Mouse (Mus musculus): ENCODE results near the gene Ltbp1. TPM values are rescaled to one million over a fixed set of nuclear protein-coding genes. Genes with fewer than 3 reads are reported as not detected.

The Ltbp1 gene
- total and polyA plus RNA-seq, 3 experiments: 2.3 to 6.4 (median 2.5) TPM

DNA sequence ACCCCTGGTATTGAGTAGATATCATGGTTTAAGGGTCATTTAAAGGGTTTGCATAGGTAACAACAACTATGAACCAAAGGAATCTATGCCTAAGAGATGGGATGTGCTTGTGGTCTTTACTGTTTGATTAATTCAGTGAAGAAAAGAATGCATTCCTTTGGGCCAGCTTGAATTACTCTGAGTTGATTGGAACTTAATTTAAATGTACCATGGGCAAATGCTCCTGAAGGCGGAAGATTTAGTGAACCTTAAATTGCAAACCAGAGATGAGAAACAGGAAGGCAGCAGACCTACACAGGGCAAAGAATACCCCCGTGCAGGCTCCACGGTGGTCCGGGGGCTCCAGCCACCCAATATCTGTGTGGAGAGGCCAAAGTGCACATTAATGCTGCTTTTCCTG lies 7.8 kb downstream of the Ltbp1 start:
- Histone ChIP-seq H3K9ac (ENCODE audit: insufficient read depth, low read depth) (no peak overlapping the region), H3K36me3 (replicated peaks in 1 of 2; ENCODE audit: control insufficient read depth in 1 of 2, insufficient read depth in 1 of 2, low read length in 1 of 2) (no peaks in the 10 kb centered on the region), H3K9me3 (replicated peaks; ENCODE audit: low read length) (no peaks in the 10 kb centered on the region), H3K4me2 (ENCODE audit: insufficient read depth, low read depth, poor library complexity, severe bottlenecking) (no peak overlapping the region), H3K27me3 (replicated peaks) (no peaks in the 10 kb centered on the region), H3K79me2 (replicated peaks; ENCODE audit: control insufficient read depth, extremely low read depth, insufficient read depth, poor library complexity, severe bottlenecking) (no peaks in the 10 kb centered on the region), H3K4me1 (ENCODE audit: control insufficient read depth in 1 of 2, insufficient read depth in 2 of 2) (no peaks in the 10 kb centered on the region), H3K27ac (ENCODE audit: insufficient read depth, low read depth) (no peak overlapping the region), H3K4me3 (replicated peaks in 1 of 3; ENCODE audit: low read depth in 2 of 3, low read length in 2 of 3, poor library complexity in 1 of 3) (no peak overlapping the region)
- in situ Hi-C loops (cut with MboI; ENCODE audit: low pct_ligation_motif_present, low pct_unique_long_range_greater_than_20kb, low sequenced_read_pairs) (no loop called here), dilution Hi-C loops (cut with MboI; ENCODE audit: extremely low pct_ligation_motif_present, extremely low pct_unique_long_range_greater_than_20kb, low sequenced_read_pairs) (no loop called here)
- DNase-seq (ENCODE audit: extremely low read depth): no peak
- TF ChIP-seq USF1 (IDR thresholded peaks at IDR 0.05; ENCODE audit: low read depth, low read length) (no peak), JUN (IDR thresholded peaks at IDR 0.05; ENCODE audit: insufficient read depth, low read depth, low read length) (no peak), JUND (conservative IDR thresholded peaks at IDR 0.05; ENCODE audit: low read depth, low read length) (no peak), TCF12 (IDR thresholded peaks at IDR 0.05; ENCODE audit: low read depth, low read length) (no peak), PAX5 (IDR thresholded peaks at IDR 0.05; ENCODE audit: low read length) (no peak), NRF1 (IDR thresholded peaks at IDR 0.05; ENCODE audit: low read depth, low read length) (no peak), ZC3H11A (IDR thresholded peaks at IDR 0.05; ENCODE audit: low read depth, low read length) (no peak), NELFE (IDR thresholded peaks at IDR 0.05; ENCODE audit: low read depth, low read length) (no peak), ZMIZ1 (IDR thresholded peaks at IDR 0.05; ENCODE audit: low read depth, low read length) (no peak), TBP (conservative IDR thresholded peaks at IDR 0.05; ENCODE audit: low read depth, low read length) (no peak), POLR2AphosphoS2 (IDR thresholded peaks at IDR 0.05; ENCODE audit: low read depth, low read length) (no peak), ZKSCAN1 (IDR thresholded peaks at IDR 0.05; ENCODE audit: borderline replicate concordance, low read depth, low read length) (no peak), SMC3 (IDR thresholded peaks at IDR 0.05; ENCODE audit: low read depth, low read length) (no peak), RCOR1 (conservative IDR thresholded peaks at IDR 0.05; ENCODE audit: low read depth, low read length) (no peak), GABPA (IDR thresholded peaks at IDR 0.05; ENCODE audit: insufficient replicate concordance, low read depth, low read length) (no peak), MXI1 (IDR thresholded peaks at IDR 0.05; ENCODE audit: low read depth, low read length) (no peak)

DNA sequence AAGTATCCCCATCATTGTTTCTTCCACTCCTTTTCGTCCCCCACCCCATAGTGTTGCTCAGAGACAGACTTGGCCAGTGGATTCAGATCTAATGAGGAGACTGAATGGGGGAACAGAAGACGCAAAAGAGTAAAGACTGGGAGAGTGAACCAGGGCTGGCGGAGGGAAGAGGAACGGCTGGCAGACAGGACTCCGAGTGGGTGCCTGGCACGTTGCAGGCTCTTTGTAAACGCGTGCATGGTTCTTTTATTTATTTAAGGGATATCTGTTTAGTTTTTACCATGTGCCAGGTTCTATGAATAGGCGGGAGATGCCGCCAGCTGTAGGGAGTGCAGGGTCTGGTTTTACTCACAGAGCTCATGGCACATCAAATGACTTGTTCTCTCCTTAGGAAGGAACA lies 8.5 kb downstream of the Ltbp1 start:
- TF ChIP-seq GABPA (IDR thresholded peaks at IDR 0.05; ENCODE audit: insufficient replicate concordance, low read depth, low read length): no peak
- TF ChIP-seq MXI1 (IDR thresholded peaks at IDR 0.05; ENCODE audit: low read depth, low read length): no peak
- TF ChIP-seq SIN3A (IDR thresholded peaks at IDR 0.05; ENCODE audit: low read length): no peak
- TF ChIP-seq SMC3 (IDR thresholded peaks at IDR 0.05; ENCODE audit: low read depth, low read length): no peak
- no peak for TF ChIP-seq ETS1 (conservative IDR thresholded peaks at IDR 0.05; ENCODE audit: low read depth, low read length)
- no peaks in the 10 kb centered on the region for H3K9me3 ChIP-seq (replicated peaks; ENCODE audit: low read length)
- no peaks in the 10 kb centered on the region for H3K36me3 ChIP-seq (replicated peaks in 1 of 2; ENCODE audit: control insufficient read depth in 1 of 2, insufficient read depth in 1 of 2, low read length in 1 of 2)
- H3K27ac ChIP-seq (ENCODE audit: insufficient read depth, low read depth): no peak overlapping the region
- no peak for DNase-seq (ENCODE audit: extremely low read depth)
- H3K4me2 ChIP-seq (ENCODE audit: insufficient read depth, low read depth, poor library complexity, severe bottlenecking): no peak overlapping the region
- no peak overlapping the region for H3K9ac ChIP-seq (ENCODE audit: insufficient read depth, low read depth)
- H3K4me3 ChIP-seq (replicated peaks in 1 of 3; ENCODE audit: low read depth in 2 of 3, low read length in 2 of 3, poor library complexity in 1 of 3): no peak overlapping the region
- no peaks in the 10 kb centered on the region for H3K27me3 ChIP-seq (replicated peaks)
- dilution Hi-C loops (cut with MboI; ENCODE audit: extremely low pct_ligation_motif_present, extremely low pct_unique_long_range_greater_than_20kb, low sequenced_read_pairs) (no loop called here), in situ Hi-C loops (cut with MboI; ENCODE audit: low pct_ligation_motif_present, low pct_unique_long_range_greater_than_20kb, low sequenced_read_pairs) (no loop called here)
- H3K79me2 ChIP-seq (replicated peaks; ENCODE audit: control insufficient read depth, extremely low read depth, insufficient read depth, poor library complexity, severe bottlenecking): no peaks in the 10 kb centered on the region
- H3K4me1 ChIP-seq (ENCODE audit: control insufficient read depth in 1 of 2, insufficient read depth in 2 of 2): no peaks in the 10 kb centered on the region

Data from CH12.LX (cell line).